Mouse (Mus musculus): ENCODE data around the gene Spem1. TPM values are rescaled to one million over a fixed set of nuclear protein-coding genes. Genes with fewer than 3 reads are reported as not detected.

The Spem1 gene
- total and polyA plus RNA-seq, 3 experiments, result 0.23 TPM; not detected in 2

GRCm38 (mm10) chr11:69816520-69816919, 5.5 kb downstream of the Spem1 start:
- H3K27me3 ChIP-seq (ENCODE audit: control insufficient read depth, insufficient read depth, low read length), result no peaks in the 10 kb centered on the region
- intact Hi-C loops (cut with DNase I), result no loop called here
- DNase-seq, result no peak
- no peak overlapping the region for H3K9ac ChIP-seq (ENCODE audit: low read depth, low read length)
- H3K79me2 ChIP-seq (replicated peaks; ENCODE audit: control insufficient read depth, insufficient read depth, low read length), result no peaks in the 10 kb centered on the region
- no peaks in the 10 kb centered on the region for H3K36me3 ChIP-seq (ENCODE audit: control insufficient read depth, insufficient read depth, low read length)
- TF ChIP-seq EP300 (IDR thresholded peaks at IDR 0.05; ENCODE audit: insufficient read depth, low read depth, low read length) (no peak), CTCF (IDR thresholded peaks at IDR 0.05) (no peak), POLR2A (IDR thresholded peaks at IDR 0.05; ENCODE audit: insufficient read depth, low read depth, low read length) (no peak)
- H3K4me1 ChIP-seq (ENCODE audit: control insufficient read depth, insufficient read depth, low read length), result no peaks in the 10 kb centered on the region
- no peak overlapping the region for H3K27ac ChIP-seq
- no peak overlapping the region for H3K4me3 ChIP-seq
- 93% methylated on average over 12 of the region's 12 CpGs for WGBS

- H3K27ac ChIP-seq, result no peak within 1 kb of the TSS
- H3K4me1 ChIP-seq (ENCODE audit: control insufficient read depth, insufficient read depth, low read length), result no peaks in the 10 kb centered on the region
- intact Hi-C loops (cut with DNase I), result no loop called here
- H3K4me3 ChIP-seq, result no peak within 1 kb of the TSS
- TF ChIP-seq EP300 (IDR thresholded peaks at IDR 0.05; ENCODE audit: insufficient read depth, low read depth, low read length) (no peak), CTCF (IDR thresholded peaks at IDR 0.05) (peak; percentile 24)
- 64% methylated on average over 10 of the region's 10 CpGs for WGBS
- no peaks in the 10 kb centered on the region for H3K79me2 ChIP-seq (replicated peaks; ENCODE audit: control insufficient read depth, insufficient read depth, low read length)
- no peaks in the 10 kb centered on the region for H3K27me3 ChIP-seq (ENCODE audit: control insufficient read depth, insufficient read depth, low read length)
- no peak for DNase-seq
- no peak within 1 kb of the TSS for H3K9ac ChIP-seq (ENCODE audit: low read depth, low read length)
- H3K36me3 ChIP-seq (ENCODE audit: control insufficient read depth, insufficient read depth, low read length), result no peaks in the 10 kb centered on the region
Observed at GRCm38 (mm10) chr11:69815155-69815554, 6.8 kb downstream of the Spem1 start, which contains the start of gene Gm39566. Gene Gm39566, minus strand, starts transcription at chr11:69815298.

- no peak for TF ChIP-seq POLR2A (IDR thresholded peaks at IDR 0.05; ENCODE audit: insufficient read depth, low read depth, low read length)
- TF ChIP-seq CTCF (IDR thresholded peaks at IDR 0.05), result no peak
- no peak for TF ChIP-seq EP300 (IDR thresholded peaks at IDR 0.05; ENCODE audit: insufficient read depth, low read depth, low read length)
- H3K4me1 ChIP-seq (ENCODE audit: control insufficient read depth, insufficient read depth, low read length), result no peaks in the 10 kb centered on the region
- no peaks in the 10 kb centered on the region for H3K36me3 ChIP-seq (ENCODE audit: control insufficient read depth, insufficient read depth, low read length)
- intact Hi-C loops (cut with DNase I), result no loop called here
- H3K27ac ChIP-seq, result no peak overlapping the region
- H3K9ac ChIP-seq (ENCODE audit: low read depth, low read length), result no peak overlapping the region
- H3K4me3 ChIP-seq, result no peak overlapping the region
- no peaks in the 10 kb centered on the region for H3K79me2 ChIP-seq (replicated peaks; ENCODE audit: control insufficient read depth, insufficient read depth, low read length)
- H3K27me3 ChIP-seq (ENCODE audit: control insufficient read depth, insufficient read depth, low read length), result no peaks in the 10 kb centered on the region
- no peak for DNase-seq
Observed at GRCm38 (mm10) chr11:69810280-69810679, 11.7 kb downstream of the Spem1 start.

GRCm38 (mm10) chr11:69807641-69808040, 14.3 kb downstream of the Spem1 start:
- H3K27me3 ChIP-seq (ENCODE audit: control insufficient read depth, insufficient read depth, low read length), result no peaks in the 10 kb centered on the region
- no peak overlapping the region for H3K27ac ChIP-seq
- no peak overlapping the region for H3K4me3 ChIP-seq
- no peaks in the 10 kb centered on the region for H3K79me2 ChIP-seq (replicated peaks; ENCODE audit: control insufficient read depth, insufficient read depth, low read length)
- intact Hi-C loops (cut with DNase I), result no loop called here
- no peak overlapping the region for H3K9ac ChIP-seq (ENCODE audit: low read depth, low read length)
- WGBS, result 42% methylated on average over 2 of the region's 2 CpGs
- no peaks in the 10 kb centered on the region for H3K36me3 ChIP-seq (ENCODE audit: control insufficient read depth, insufficient read depth, low read length)
- DNase-seq, result no peak
- TF ChIP-seq EP300 (IDR thresholded peaks at IDR 0.05; ENCODE audit: insufficient read depth, low read depth, low read length), result no peak
- TF ChIP-seq CTCF (IDR thresholded peaks at IDR 0.05), result no peak
- no peak for TF ChIP-seq POLR2A (IDR thresholded peaks at IDR 0.05; ENCODE audit: insufficient read depth, low read depth, low read length)
- H3K4me1 ChIP-seq (ENCODE audit: control insufficient read depth, insufficient read depth, low read length), result peaks cover 4% of the 10 kb centered on the region; the same call in 1 of the 2 replicates

- peaks cover 4% of the 10 kb centered on the region; the same call in 1 of the 2 replicates for H3K4me1 ChIP-seq (ENCODE audit: control insufficient read depth, insufficient read depth, low read length)
- no peaks in the 10 kb centered on the region for H3K79me2 ChIP-seq (replicated peaks; ENCODE audit: control insufficient read depth, insufficient read depth, low read length)
- no peak overlapping the region for H3K4me3 ChIP-seq
- H3K36me3 ChIP-seq (ENCODE audit: control insufficient read depth, insufficient read depth, low read length), result no peaks in the 10 kb centered on the region
- 86% methylated on average over 4 of the region's 4 CpGs for WGBS
- H3K27ac ChIP-seq, result no peak overlapping the region
- H3K27me3 ChIP-seq (ENCODE audit: control insufficient read depth, insufficient read depth, low read length), result no peaks in the 10 kb centered on the region
- no peak for TF ChIP-seq POLR2A (IDR thresholded peaks at IDR 0.05; ENCODE audit: insufficient read depth, low read depth, low read length)
- peak; percentile 30 for TF ChIP-seq CTCF (IDR thresholded peaks at IDR 0.05)
- TF ChIP-seq EP300 (IDR thresholded peaks at IDR 0.05; ENCODE audit: insufficient read depth, low read depth, low read length), result no peak
- no peak for DNase-seq
- intact Hi-C loops (cut with DNase I), result no loop called here
- no peak overlapping the region for H3K9ac ChIP-seq (ENCODE audit: low read depth, low read length)
Observed at GRCm38 (mm10) chr11:69806378-69806777, 15.6 kb downstream of the Spem1 start.

GRCm38 (mm10) chr11:69804972-69805909, 16.7 kb downstream of the Spem1 start, which contains the start of gene Tmem102:
Gene Tmem102, minus strand, starts transcription at chr11:69805624.
- TF ChIP-seq EP300 (IDR thresholded peaks at IDR 0.05; ENCODE audit: insufficient read depth, low read depth, low read length), result no peak
- Histone ChIP-seq H3K27me3 (ENCODE audit: control insufficient read depth, insufficient read depth, low read length) (no peaks in the 10 kb centered on the region), H3K36me3 (ENCODE audit: control insufficient read depth, insufficient read depth, low read length) (no peaks in the 10 kb centered on the region), H3K79me2 (replicated peaks; ENCODE audit: control insufficient read depth, insufficient read depth, low read length) (no peaks in the 10 kb centered on the region), H3K4me1 (ENCODE audit: control insufficient read depth, insufficient read depth, low read length) (peaks cover 4% of the 10 kb centered on the region; the same call in 1 of the 2 replicates), H3K9ac (ENCODE audit: low read depth, low read length) (no peak within 1 kb of the TSS), H3K27ac (no peak within 1 kb of the TSS), H3K4me3 (peak within 1 kb of the TSS; percentile 68; the same call in 1 of the 2 replicates)
- DNase-seq, result no peak
- WGBS, result 46% methylated on average over 29 of the region's 29 CpGs
- intact Hi-C loops (cut with DNase I), result no loop called here
